Mouse (Mus musculus): ENCODE measurements around the gene Pdik1l.

DNA sequence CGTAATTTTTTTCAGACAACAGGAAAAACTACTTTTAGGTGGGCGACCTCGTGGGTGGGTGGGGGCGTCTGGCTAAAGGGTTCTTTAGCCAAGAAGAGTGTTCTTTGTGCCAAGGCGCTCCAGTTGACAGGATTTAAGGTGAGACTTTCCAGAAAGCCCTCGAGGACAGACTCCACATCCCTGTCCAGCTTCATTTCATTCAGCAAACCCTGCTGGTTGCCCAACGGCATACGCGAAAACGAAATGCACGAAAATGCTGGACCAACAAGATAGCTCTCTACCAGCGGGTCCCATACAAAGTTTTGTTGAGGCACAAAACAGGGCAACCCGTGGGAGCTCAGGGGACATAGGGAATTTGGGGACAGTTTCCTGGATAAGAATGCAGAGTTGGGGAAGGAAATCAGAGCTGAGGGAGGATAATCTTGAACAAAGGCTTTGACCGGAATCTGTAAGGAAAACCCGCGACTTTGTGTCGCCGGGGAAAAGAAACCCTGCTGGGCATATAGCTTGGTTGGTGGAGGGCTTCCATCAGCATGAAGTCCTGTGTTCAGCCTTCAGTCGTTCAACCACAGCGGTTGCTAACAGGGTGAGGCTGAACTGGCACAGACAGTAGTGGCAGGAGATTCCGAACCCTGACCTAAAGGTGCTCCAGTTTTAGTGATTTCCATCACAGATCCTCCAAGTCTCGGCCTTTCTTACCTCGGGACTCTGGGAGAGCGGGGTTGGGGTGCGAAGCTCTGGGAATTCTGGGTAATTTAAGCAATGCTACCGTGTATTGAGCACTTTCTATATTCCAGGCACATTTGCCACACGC lies 37.4 kb downstream of the Pdik1l start:
- TF ChIP-seq POLR2A (IDR thresholded peaks at IDR 0.05; ENCODE audit: borderline replicate concordance, low read depth, low read length) = no peak
- TF ChIP-seq CTCF (IDR thresholded peaks at IDR 0.05; ENCODE audit: low read depth, low read length) = no peak

Measured in bone marrow macrophage, adult 2 months (primary cell).